Comparison of ENCODE assay signal across 1 mouse cellular context in genomic region chr7:29180077-29180853, GRCm38 (mm10).
TF ChIP-seq lines count a peak whose summit lies in the region.

Psmd8 (minus strand) TSS chr7:29180701.

TF ChIP-seq in CH12.LX, 34 proteins besides CTCF, POLR2A, EP300 and RAD21 (continued from another document):
- TF ChIP-seq GABPA (IDR thresholded peaks at IDR 0.05; ENCODE audit: insufficient replicate concordance, low read depth, low read length) (no peak; the same call in 1 of the 2 replicates), POLR2AphosphoS2 (IDR thresholded peaks at IDR 0.05; ENCODE audit: low read depth, low read length) (peak; percentile 56; the same call in 1 of the 2 replicates), HCFC1 (IDR thresholded peaks at IDR 0.05; ENCODE audit: low read depth, low read length) (peak; percentile 80), JUN (IDR thresholded peaks at IDR 0.05; ENCODE audit: insufficient read depth, low read depth, low read length) (no peak), MYC (IDR thresholded peaks at IDR 0.05; ENCODE audit: low read depth, low read length) (no peak), BHLHE40 (IDR thresholded peaks at IDR 0.05; ENCODE audit: low read depth, low read length) (no peak), IRF4 (IDR thresholded peaks at IDR 0.05; ENCODE audit: low read depth, low read length) (peak; percentile 68; the same call in 1 of the 2 replicates), ZMIZ1 (IDR thresholded peaks at IDR 0.05; ENCODE audit: low read depth, low read length) (peak; percentile 80; the same call in 1 of the 2 replicates), MAFK (IDR thresholded peaks at IDR 0.05; ENCODE audit: insufficient replicate concordance, low read length) (no peak), UBTF (IDR thresholded peaks at IDR 0.05; ENCODE audit: low read depth, low read length) (peak; percentile 77; the same call in 1 of the 2 replicates), ZKSCAN1 (IDR thresholded peaks at IDR 0.05; ENCODE audit: borderline replicate concordance, low read depth, low read length) (no peak), MAX (IDR thresholded peaks at IDR 0.05; ENCODE audit: low read length) (peak; percentile 36; the same call in 1 of the 2 replicates)
